Mouse (Mus musculus) ES-E14 (cell line): ENCODE data around the gene Ackr3.

ENCODE experiments used
- CHD2 ChIP-seq: IDR thresholded peaks from 2 replicates; pipeline ENCODE4 v1.6.1; 2014; ENCODE audit warnings: mild to moderate bottlenecking, low read depth, low read length, inconsistent platforms
- HCFC1 ChIP-seq: IDR thresholded peaks from 2 replicates; pipeline ENCODE4 v1.6.1; 2012; ENCODE audit warnings: low read length, inconsistent platforms, borderline replicate concordance; ENCODE audit not compliant: insufficient read depth
- MAFK ChIP-seq: IDR thresholded peaks from 2 replicates; pipeline ENCODE4 v1.6.1; 2014; ENCODE audit warnings: mild to moderate bottlenecking, low read depth, low read length, inconsistent platforms; ENCODE audit not compliant: insufficient read depth
- ZC3H11A ChIP-seq: IDR thresholded peaks from 2 replicates; pipeline ENCODE4 v1.6.1; 2012; ENCODE audit warnings: low read depth, mild to moderate bottlenecking, inconsistent platforms, low read length, borderline replicate concordance
- ZNF384 ChIP-seq: IDR thresholded peaks from 2 replicates; pipeline ENCODE4 v1.6.1; 2012; ENCODE audit warnings: low read depth, low read length, inconsistent platforms

DNA sequence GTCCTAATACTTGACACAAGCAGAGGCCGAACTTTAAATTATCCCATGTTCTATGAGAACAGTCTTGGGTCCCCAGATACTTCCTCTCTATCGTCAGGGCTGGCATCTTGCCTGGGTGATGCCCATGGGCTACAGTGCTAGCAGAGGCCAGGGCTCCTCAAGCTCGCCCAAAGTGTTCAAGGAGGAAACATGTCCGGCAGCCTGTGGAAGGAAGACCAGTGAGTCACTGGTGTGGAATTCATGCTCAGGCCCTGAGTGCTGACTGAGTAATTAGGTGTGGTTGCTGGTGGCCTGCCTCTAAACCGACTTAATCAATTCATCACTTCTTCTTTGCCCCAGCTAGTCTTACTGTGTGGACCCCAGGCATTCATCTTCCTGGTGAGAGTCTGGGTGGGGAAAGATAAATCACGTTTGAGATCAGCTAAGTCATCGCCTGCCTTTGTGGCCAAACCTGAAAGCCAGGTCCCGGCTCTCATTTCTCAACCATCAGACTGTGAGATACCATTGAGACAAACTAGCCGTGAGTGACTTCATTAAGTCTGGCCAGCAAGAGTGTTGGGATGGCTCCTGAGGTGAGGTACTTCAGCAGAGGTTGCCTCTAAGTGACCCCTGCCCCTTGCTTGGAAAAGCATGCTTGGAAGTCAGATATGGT lies 21.9 kb downstream of the Ackr3 start:
- no peak for TF ChIP-seq HCFC1
- TF ChIP-seq ZNF384, result no peak
- no peak for TF ChIP-seq CHD2
- no peak for TF ChIP-seq MAFK
- TF ChIP-seq ZC3H11A, result no peak
